Mouse (Mus musculus): ENCODE measurements around the gene Adamts18. TPM values are rescaled to one million over a fixed set of nuclear protein-coding genes. Genes with fewer than 3 reads are reported as not detected.
A peak's percentile ranks its signal among the peaks of the same experiment; 100 is the strongest.

The Adamts18 gene
- polyA plus RNA-seq, 1 experiment from 2014 or later, result 1.7 TPM

- no peaks in the 10 kb centered on the region for H3K36me3 ChIP-seq
- no peaks in the 10 kb centered on the region for H3K9me3 ChIP-seq
- no peak overlapping the region for H3K27ac ChIP-seq
- WGBS, result 88% methylated on average over 10 of the region's 10 CpGs
- no peaks in the 10 kb centered on the region for H3K27me3 ChIP-seq
- no peak overlapping the region for H3K4me2 ChIP-seq
- no peak overlapping the region for H3K9ac ChIP-seq
- no peak for ATAC-seq (ENCODE audit: low FRiP score)
- H3K4me1 ChIP-seq (replicated peaks), result peaks cover 3% of the 10 kb centered on the region
- no peak overlapping the region for H3K4me3 ChIP-seq
Measured at GRCm38 (mm10) chr8:113669924-113670323, 178.6 kb downstream of the Adamts18 start.

GRCm38 (mm10) chr8:113666714-113667432, 181.7 kb downstream of the Adamts18 start:
- Histone ChIP-seq H3K4me3 (no peak overlapping the region), H3K27me3 (no peaks in the 10 kb centered on the region), H3K4me1 (replicated peaks) (peaks cover 5% of the 10 kb centered on the region), H3K9me3 (no peaks in the 10 kb centered on the region), H3K9ac (no peak overlapping the region), H3K36me3 (no peaks in the 10 kb centered on the region), H3K4me2 (no peak overlapping the region), H3K27ac (no peak overlapping the region)
- no peak for ATAC-seq (ENCODE audit: low FRiP score)
- 66% methylated on average over 16 of the region's 16 CpGs for WGBS

- WGBS, result 81% methylated on average over 8 of the region's 8 CpGs
Measured at GRCm38 (mm10) chr8:113665951-113666350, 182.6 kb downstream of the Adamts18 start.

GRCm38 (mm10) chr8:113665036-113665435, 183.5 kb downstream of the Adamts18 start:
- Histone ChIP-seq H3K27ac (no peak overlapping the region), H3K9me3 (no peaks in the 10 kb centered on the region), H3K36me3 (no peaks in the 10 kb centered on the region), H3K9ac (no peak overlapping the region), H3K4me1 (replicated peaks) (peaks cover 5% of the 10 kb centered on the region), H3K4me3 (no peak overlapping the region), H3K4me2 (no peak overlapping the region), H3K27me3 (no peaks in the 10 kb centered on the region)
- 51% methylated on average over 4 of the region's 4 CpGs for WGBS
- ATAC-seq (ENCODE audit: low FRiP score), result peak; percentile 59; the same call in 1 of the 2 replicates

More at GRCm38 (mm10) chr8:113665951-113666350, 182.6 kb downstream of the Adamts18 start:
- no peak overlapping the region for H3K4me2 ChIP-seq
- H3K4me1 ChIP-seq (replicated peaks), result peaks cover 5% of the 10 kb centered on the region
- no peak overlapping the region for H3K4me3 ChIP-seq
- ATAC-seq (ENCODE audit: low FRiP score), result no peak
- H3K27me3 ChIP-seq, result no peaks in the 10 kb centered on the region
- H3K27ac ChIP-seq, result no peak overlapping the region
- H3K9ac ChIP-seq, result no peak overlapping the region
- no peaks in the 10 kb centered on the region for H3K9me3 ChIP-seq
- H3K36me3 ChIP-seq, result no peaks in the 10 kb centered on the region

- WGBS, result 12% methylated on average over 2 of the region's 2 CpGs
- no peaks in the 10 kb centered on the region for H3K27me3 ChIP-seq
- H3K9me3 ChIP-seq, result no peaks in the 10 kb centered on the region
- H3K4me1 ChIP-seq (replicated peaks), result peaks cover 5% of the 10 kb centered on the region
- no peak overlapping the region for H3K9ac ChIP-seq
- H3K36me3 ChIP-seq, result no peaks in the 10 kb centered on the region
- peak; percentile 94 for ATAC-seq (ENCODE audit: low FRiP score)
- no peak overlapping the region for H3K4me3 ChIP-seq
- H3K27ac ChIP-seq, result no peak overlapping the region
- H3K4me2 ChIP-seq, result no peak overlapping the region
Measured at GRCm38 (mm10) chr8:113664544-113664943, 184.0 kb downstream of the Adamts18 start.

GRCm38 (mm10) chr8:113660128-113660527, 188.4 kb downstream of the Adamts18 start:
- Histone ChIP-seq H3K27me3 (no peaks in the 10 kb centered on the region), H3K9me3 (no peaks in the 10 kb centered on the region), H3K4me2 (no peak overlapping the region), H3K4me3 (no peak overlapping the region), H3K9ac (no peak overlapping the region), H3K36me3 (no peaks in the 10 kb centered on the region), H3K4me1 (replicated peaks) (peaks cover 3% of the 10 kb centered on the region), H3K27ac (no peak overlapping the region)
- WGBS, result 93% methylated on average over 1 of the region's 1 CpGs
- ATAC-seq (ENCODE audit: low FRiP score), result no peak

GRCm38 (mm10) chr8:113656681-113657298, 191.7 kb downstream of the Adamts18 start:
- Histone ChIP-seq H3K36me3 (no peaks in the 10 kb centered on the region), H3K4me2 (no peak overlapping the region), H3K4me1 (replicated peaks) (no peaks in the 10 kb centered on the region), H3K27ac (no peak overlapping the region), H3K9ac (no peak overlapping the region), H3K9me3 (no peaks in the 10 kb centered on the region), H3K4me3 (no peak overlapping the region), H3K27me3 (no peaks in the 10 kb centered on the region)
- ATAC-seq (ENCODE audit: low FRiP score), result no peak
- WGBS, result 82% methylated on average over 11 of the region's 11 CpGs

- H3K27ac ChIP-seq, result no peak overlapping the region
- H3K27me3 ChIP-seq, result no peaks in the 10 kb centered on the region
- no peak for ATAC-seq (ENCODE audit: low FRiP score)
- no peak overlapping the region for H3K9ac ChIP-seq
- H3K4me3 ChIP-seq, result no peak overlapping the region
- H3K36me3 ChIP-seq, result no peaks in the 10 kb centered on the region
- H3K4me2 ChIP-seq, result no peak overlapping the region
- H3K9me3 ChIP-seq, result no peaks in the 10 kb centered on the region
- WGBS, result 94% methylated on average over 5 of the region's 5 CpGs
- no peaks in the 10 kb centered on the region for H3K4me1 ChIP-seq (replicated peaks)
Measured at GRCm38 (mm10) chr8:113656154-113656553, 192.4 kb downstream of the Adamts18 start.

GRCm38 (mm10) chr8:113653151-113653550, 195.4 kb downstream of the Adamts18 start:
- Histone ChIP-seq H3K36me3 (no peaks in the 10 kb centered on the region), H3K27me3 (no peaks in the 10 kb centered on the region), H3K4me2 (no peak overlapping the region), H3K9ac (no peak overlapping the region), H3K4me1 (replicated peaks) (no peaks in the 10 kb centered on the region), H3K9me3 (no peaks in the 10 kb centered on the region), H3K27ac (no peak overlapping the region), H3K4me3 (no peak overlapping the region)
- 66% methylated on average over 4 of the region's 4 CpGs for WGBS
- ATAC-seq (ENCODE audit: low FRiP score), result no peak

GRCm38 (mm10) chr8:113652450-113652849, 196.1 kb downstream of the Adamts18 start:
- Histone ChIP-seq H3K4me1 (replicated peaks) (no peaks in the 10 kb centered on the region), H3K4me2 (no peak overlapping the region), H3K27me3 (no peaks in the 10 kb centered on the region), H3K9ac (no peak overlapping the region), H3K36me3 (no peaks in the 10 kb centered on the region), H3K4me3 (no peak overlapping the region), H3K27ac (no peak overlapping the region), H3K9me3 (no peaks in the 10 kb centered on the region)
- WGBS, result 94% methylated on average over 11 of the region's 12 CpGs
- no peak for ATAC-seq (ENCODE audit: low FRiP score)
